Mouse (Mus musculus): ENCODE results near the gene Itga7. TPM values are rescaled to one million over a fixed set of nuclear protein-coding genes. Genes with fewer than 3 reads are reported as not detected.

Itga7 gene
- polyA plus RNA-seq, 1 experiment: 1.9 TPM

DNA sequence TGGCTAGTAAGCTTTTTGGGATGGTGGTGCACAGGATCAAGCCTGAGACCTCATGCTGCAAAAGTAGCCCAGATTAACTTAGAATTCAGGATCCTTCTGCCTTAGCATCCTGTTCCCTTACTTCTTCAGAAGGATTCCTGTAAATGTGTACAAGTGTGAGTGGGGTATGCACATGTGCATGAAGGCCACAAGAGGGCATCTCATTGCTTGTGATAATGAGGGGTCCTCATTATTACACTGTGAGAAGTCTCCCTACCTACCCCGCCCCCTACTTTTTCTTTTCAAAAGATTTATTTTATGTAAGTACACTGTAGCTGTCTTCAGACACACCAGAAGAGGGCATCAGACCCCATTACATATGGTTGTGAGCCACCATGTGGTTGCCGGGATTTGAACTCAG lies 18.1 kb upstream of the Itga7 start:
- Histone ChIP-seq H3K27ac (ENCODE audit: control insufficient read depth, insufficient read depth, low read depth, low read length, poor library complexity) (no peak overlapping the region), H3K4me3 (replicated peaks; ENCODE audit: control insufficient read depth, low read depth, low read length) (no peak overlapping the region), H3K4me1 (ENCODE audit: control insufficient read depth, insufficient read depth, low read length) (peaks cover 3% of the 10 kb centered on the region; the same call in 1 of the 2 replicates)
- no peak for TF ChIP-seq POLR2A (IDR thresholded peaks at IDR 0.05; ENCODE audit: borderline replicate concordance, control insufficient read depth, low read depth, low read length)
- TF ChIP-seq CTCF (IDR thresholded peaks at IDR 0.05; ENCODE audit: control insufficient read depth, insufficient read depth, low read length): no peak
- WGBS: 76% methylated on average over 2 of the region's 2 CpGs

- Histone ChIP-seq H3K4me3 (replicated peaks; ENCODE audit: control insufficient read depth, low read depth, low read length) (no peak overlapping the region), H3K4me1 (ENCODE audit: control insufficient read depth, insufficient read depth, low read length) (no peaks in the 10 kb centered on the region), H3K27ac (ENCODE audit: control insufficient read depth, insufficient read depth, low read depth, low read length, poor library complexity) (no peak overlapping the region)
- 87% methylated on average over 3 of the region's 3 CpGs for WGBS
- TF ChIP-seq CTCF (IDR thresholded peaks at IDR 0.05; ENCODE audit: control insufficient read depth, insufficient read depth, low read length) (no peak), POLR2A (IDR thresholded peaks at IDR 0.05; ENCODE audit: borderline replicate concordance, control insufficient read depth, low read depth, low read length) (no peak)
Observed at GRCm38 (mm10) chr10:128916665-128917064, 17.0 kb upstream of the Itga7 start.

GRCm38 (mm10) chr10:128917400-128917799 lies 16.2 kb upstream of the Itga7 start:
- Histone ChIP-seq H3K27ac (ENCODE audit: control insufficient read depth, insufficient read depth, low read depth, low read length, poor library complexity) (no peak overlapping the region), H3K4me1 (ENCODE audit: control insufficient read depth, insufficient read depth, low read length) (no peaks in the 10 kb centered on the region; the same call in 1 of the 2 replicates), H3K4me3 (replicated peaks; ENCODE audit: control insufficient read depth, low read depth, low read length) (no peak overlapping the region)
- WGBS: 83% methylated on average over 6 of the region's 6 CpGs
- TF ChIP-seq CTCF (IDR thresholded peaks at IDR 0.05; ENCODE audit: control insufficient read depth, insufficient read depth, low read length) (no peak), POLR2A (IDR thresholded peaks at IDR 0.05; ENCODE audit: borderline replicate concordance, control insufficient read depth, low read depth, low read length) (no peak)

GRCm38 (mm10) chr10:128918246-128918645 lies 15.4 kb upstream of the Itga7 start:
- H3K27ac ChIP-seq (ENCODE audit: control insufficient read depth, insufficient read depth, low read depth, low read length, poor library complexity): no peak overlapping the region
- whole genome bisulfite sequencing: 80% methylated on average over 7 of the region's 7 CpGs
- H3K4me3 ChIP-seq (replicated peaks; ENCODE audit: control insufficient read depth, low read depth, low read length): no peak overlapping the region
- H3K4me1 ChIP-seq (ENCODE audit: control insufficient read depth, insufficient read depth, low read length): no peaks in the 10 kb centered on the region; the same call in 1 of the 2 replicates
- TF ChIP-seq POLR2A (IDR thresholded peaks at IDR 0.05; ENCODE audit: borderline replicate concordance, control insufficient read depth, low read depth, low read length): no peak
- TF ChIP-seq CTCF (IDR thresholded peaks at IDR 0.05; ENCODE audit: control insufficient read depth, insufficient read depth, low read length): no peak

DNA sequence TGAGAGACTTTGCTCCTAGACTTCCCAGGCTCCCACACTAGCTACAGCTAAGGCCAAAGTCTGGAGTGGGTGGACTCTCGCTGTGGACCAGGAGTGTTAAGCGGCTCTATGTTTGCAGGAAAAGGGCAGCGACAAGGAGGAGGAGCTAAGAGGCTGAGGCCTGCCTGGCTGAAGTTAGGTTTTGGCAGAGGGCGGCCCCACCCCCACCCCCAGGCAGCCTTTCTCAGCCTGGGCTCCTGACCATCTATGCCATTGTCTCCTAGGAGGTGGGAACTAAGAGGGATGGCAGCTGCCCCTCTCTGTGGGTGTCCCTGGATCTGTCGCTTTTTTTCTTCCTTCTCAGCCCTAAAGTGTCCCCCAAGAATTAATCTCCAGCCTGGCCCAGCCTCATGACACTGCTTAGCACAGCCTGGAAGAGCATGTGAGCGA lies 14.4 kb upstream of the Itga7 start:
- Histone ChIP-seq H3K4me3 (replicated peaks; ENCODE audit: control insufficient read depth, low read depth, low read length) (no peak overlapping the region), H3K4me1 (ENCODE audit: control insufficient read depth, insufficient read depth, low read length) (peaks cover 1% of the 10 kb centered on the region; the same call in 1 of the 2 replicates), H3K27ac (ENCODE audit: control insufficient read depth, insufficient read depth, low read depth, low read length, poor library complexity) (no peak overlapping the region)
- WGBS: 81% methylated on average over 6 of the region's 6 CpGs
- TF ChIP-seq CTCF (IDR thresholded peaks at IDR 0.05; ENCODE audit: control insufficient read depth, insufficient read depth, low read length) (no peak), POLR2A (IDR thresholded peaks at IDR 0.05; ENCODE audit: borderline replicate concordance, control insufficient read depth, low read depth, low read length) (no peak)

DNA sequence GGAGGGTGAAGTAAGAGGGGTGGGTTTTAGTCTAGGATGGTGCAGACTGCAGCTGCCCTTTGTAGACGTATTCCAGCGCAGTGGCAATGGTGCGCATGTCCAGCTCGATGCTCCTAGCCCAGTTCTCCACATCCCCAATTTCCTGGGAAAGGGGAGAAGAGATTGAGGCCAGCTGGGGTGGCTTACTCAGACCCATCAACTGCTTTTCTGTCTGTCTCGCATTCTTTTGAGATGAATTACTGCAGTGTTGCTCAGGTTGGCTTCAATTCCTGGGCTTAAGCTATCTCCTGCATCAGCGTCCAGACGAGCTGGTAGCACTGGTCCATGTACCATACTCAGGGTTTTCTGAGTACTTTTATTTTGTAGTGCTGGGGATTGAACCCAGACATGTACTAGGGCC lies 13.7 kb upstream of the Itga7 start:
- Histone ChIP-seq H3K4me1 (ENCODE audit: control insufficient read depth, insufficient read depth, low read length) (peaks cover 1% of the 10 kb centered on the region; the same call in 1 of the 2 replicates), H3K27ac (ENCODE audit: control insufficient read depth, insufficient read depth, low read depth, low read length, poor library complexity) (no peak overlapping the region), H3K4me3 (replicated peaks; ENCODE audit: control insufficient read depth, low read depth, low read length) (no peak overlapping the region)
- TF ChIP-seq POLR2A (IDR thresholded peaks at IDR 0.05; ENCODE audit: borderline replicate concordance, control insufficient read depth, low read depth, low read length) (no peak), CTCF (IDR thresholded peaks at IDR 0.05; ENCODE audit: control insufficient read depth, insufficient read depth, low read length) (no peak)
- WGBS: 86% methylated on average over 7 of the region's 7 CpGs

- 69% methylated on average over 3 of the region's 3 CpGs for WGBS
- peaks cover 1% of the 10 kb centered on the region; the same call in 1 of the 2 replicates for H3K4me1 ChIP-seq (ENCODE audit: control insufficient read depth, insufficient read depth, low read length)
Observed at GRCm38 (mm10) chr10:128920736-128921161, 12.9 kb upstream of the Itga7 start.

DNA sequence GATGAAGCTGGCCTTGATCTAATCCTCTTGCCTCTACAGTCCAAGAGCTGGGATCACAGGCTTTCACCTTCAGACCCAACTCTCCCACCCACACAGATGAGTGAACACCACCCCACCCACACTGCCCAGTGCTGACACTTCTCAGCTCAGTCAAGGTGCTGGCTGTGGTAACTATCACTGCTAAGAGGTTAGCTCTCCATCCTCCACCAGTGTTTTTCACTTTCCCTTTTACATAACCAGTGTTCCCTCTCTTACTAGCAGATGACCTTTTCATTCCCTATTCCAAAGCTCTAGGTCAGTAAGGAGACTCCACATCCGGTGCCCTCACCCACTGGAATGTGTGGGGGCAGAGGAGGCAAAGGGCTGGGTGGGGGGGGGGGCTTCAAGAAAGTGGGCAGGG lies 12.4 kb upstream of the Itga7 start:
- Histone ChIP-seq H3K4me1 (ENCODE audit: control insufficient read depth, insufficient read depth, low read length) (peaks cover 1% of the 10 kb centered on the region; the same call in 1 of the 2 replicates), H3K4me3 (replicated peaks; ENCODE audit: control insufficient read depth, low read depth, low read length) (no peak overlapping the region), H3K27ac (ENCODE audit: control insufficient read depth, insufficient read depth, low read depth, low read length, poor library complexity) (no peak overlapping the region)
- WGBS: 83% methylated on average over 1 of the region's 1 CpGs
- TF ChIP-seq POLR2A (IDR thresholded peaks at IDR 0.05; ENCODE audit: borderline replicate concordance, control insufficient read depth, low read depth, low read length): no peak
- no peak for TF ChIP-seq CTCF (IDR thresholded peaks at IDR 0.05; ENCODE audit: control insufficient read depth, insufficient read depth, low read length)

More at GRCm38 (mm10) chr10:128920736-128921161, 12.9 kb upstream of the Itga7 start:
- TF ChIP-seq POLR2A (IDR thresholded peaks at IDR 0.05; ENCODE audit: borderline replicate concordance, control insufficient read depth, low read depth, low read length): no peak
- no peak for TF ChIP-seq CTCF (IDR thresholded peaks at IDR 0.05; ENCODE audit: control insufficient read depth, insufficient read depth, low read length)
- Histone ChIP-seq H3K27ac (ENCODE audit: control insufficient read depth, insufficient read depth, low read depth, low read length, poor library complexity) (no peak overlapping the region), H3K4me3 (replicated peaks; ENCODE audit: control insufficient read depth, low read depth, low read length) (no peak overlapping the region)
